Mouse (Mus musculus): ENCODE measurements around the gene Tulp4.

The Tulp4 gene

GRCm38 (mm10) chr17:6106361-6107014 lies at the start of gene Tulp4:
Gene Tulp4 (plus strand): TSS chr17:6106437.
- DNase-seq (ENCODE audit: low spot score) = peak; percentile 84

DNA sequence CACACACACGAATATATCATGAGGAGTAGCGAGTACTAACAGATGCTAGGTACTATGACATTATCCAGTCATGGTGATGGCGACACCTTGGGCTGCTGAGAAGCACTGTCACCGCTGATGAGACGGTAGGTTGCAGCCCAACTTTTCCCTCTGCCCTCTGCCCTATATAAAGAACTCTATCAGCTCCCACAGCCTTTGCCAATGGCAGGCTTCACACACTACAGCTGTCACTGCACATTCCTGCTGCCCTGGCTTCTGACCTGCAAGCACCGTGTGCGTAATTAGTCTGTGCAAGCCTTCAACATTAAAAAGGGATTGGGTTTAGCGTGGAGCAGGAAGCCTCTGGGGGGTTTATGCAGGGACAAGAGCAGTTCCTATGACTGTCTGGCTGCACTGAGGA lies 43.4 kb upstream of the Tulp4 start:
- no peak for DNase-seq (ENCODE audit: low spot score)

DNA sequence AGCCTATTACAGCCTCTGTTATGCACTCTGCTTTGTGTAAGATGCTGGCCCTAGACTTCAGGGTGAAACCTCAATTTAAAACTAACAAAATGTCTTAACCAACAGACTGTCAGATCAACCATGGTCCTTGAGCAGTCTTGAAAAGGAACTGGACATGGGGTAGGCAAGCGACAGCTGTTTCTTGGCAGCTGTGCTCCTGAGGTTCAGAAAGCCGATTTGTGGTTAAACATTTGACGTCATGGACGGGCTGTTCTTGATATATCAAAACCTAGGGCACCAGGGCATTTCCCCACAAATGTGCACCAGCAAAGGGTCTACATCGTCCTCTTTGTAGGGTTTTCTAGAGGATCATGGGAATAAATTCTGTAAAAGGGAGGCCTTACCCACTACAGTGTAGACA lies 42.7 kb upstream of the Tulp4 start:
- DNase-seq (ENCODE audit: low spot score) = no peak

- no peak for DNase-seq (ENCODE audit: low spot score)
Observed at GRCm38 (mm10) chr17:6066021-6066420, 40.2 kb upstream of the Tulp4 start.

GRCm38 (mm10) chr17:6067613-6068012 lies 38.6 kb upstream of the Tulp4 start:
- DNase-seq (ENCODE audit: low spot score) = no peak

DNA sequence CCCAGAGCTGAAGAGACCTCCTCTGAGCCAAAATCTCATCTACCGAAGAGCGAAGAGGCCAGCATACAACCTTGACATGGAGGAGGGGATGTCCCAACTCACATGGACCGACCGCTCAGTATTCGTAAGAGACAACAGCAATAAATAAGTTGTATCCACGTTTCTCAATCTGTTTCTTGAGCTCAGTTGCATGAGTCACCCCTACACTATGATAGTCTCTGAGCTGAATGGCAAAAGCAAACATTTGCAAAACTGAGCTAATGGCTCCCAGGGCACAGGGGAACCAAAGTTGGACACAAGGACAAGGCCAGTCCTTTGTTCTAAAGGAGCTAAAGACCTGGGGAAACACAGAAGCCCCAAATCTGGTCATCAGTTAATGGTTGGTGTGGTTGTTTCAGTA lies 36.4 kb upstream of the Tulp4 start:
- DNase-seq (ENCODE audit: low spot score) = no peak

- DNase-seq (ENCODE audit: low spot score) = no peak
Observed at GRCm38 (mm10) chr17:6073405-6073804, 32.8 kb upstream of the Tulp4 start.

GRCm38 (mm10) chr17:6079287-6080122 lies 26.7 kb upstream of the Tulp4 start, which contains the start of the genes Serac1 and Gtf2h5:
Gene Serac1 (minus strand): TSS chr17:6079741.
Gene Gtf2h5 (plus strand): TSS chr17:6079786.
- peak; percentile 98 for DNase-seq (ENCODE audit: low spot score)

DNA sequence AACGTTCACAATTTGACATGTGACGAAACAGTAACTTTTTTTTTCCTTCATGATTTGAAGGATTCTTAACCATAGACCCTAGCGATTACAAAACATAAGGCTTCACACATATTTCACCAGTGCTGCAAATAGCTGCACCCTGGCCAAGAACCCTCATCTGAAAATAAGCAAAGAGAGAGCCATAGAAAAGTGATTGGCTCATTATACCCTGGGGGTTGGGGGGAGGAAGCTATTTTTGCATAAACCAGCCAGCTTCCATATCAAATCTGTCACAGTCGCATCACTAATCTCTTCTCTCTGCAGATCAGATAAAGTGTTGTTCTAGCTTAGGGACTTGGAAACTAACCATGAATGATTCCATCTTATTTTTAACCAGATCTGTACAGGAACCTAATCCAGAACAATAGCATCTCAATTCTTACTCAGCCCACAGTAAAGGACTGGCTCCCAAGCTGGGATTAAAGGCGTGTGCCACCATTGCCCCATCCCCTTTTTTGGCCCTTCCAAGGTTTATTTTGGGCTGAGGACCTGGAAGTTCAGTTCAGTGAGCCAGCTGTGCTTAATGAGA lies 22.8 kb upstream of the Tulp4 start:
- peak; percentile 38 for DNase-seq (ENCODE audit: low spot score)

DNA sequence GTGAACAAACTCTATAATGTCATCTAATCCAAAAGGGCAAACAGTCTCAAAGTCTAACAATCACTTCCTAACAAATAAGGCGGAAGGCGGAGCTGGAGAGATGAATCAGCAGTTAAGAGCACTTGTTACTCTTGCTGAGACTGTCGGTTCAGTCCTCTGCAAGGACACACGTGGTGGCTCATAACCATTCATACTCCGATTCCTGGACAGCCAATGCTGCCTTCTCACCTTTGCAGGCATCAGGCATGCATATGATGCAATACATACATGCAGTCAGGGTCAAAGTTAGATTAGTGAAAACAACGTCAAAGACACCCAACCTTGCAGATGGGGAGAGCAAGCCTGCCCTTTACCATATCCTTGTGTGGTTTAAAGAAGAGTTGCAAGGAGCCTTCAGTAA lies 14.6 kb upstream of the Tulp4 start:
- DNase-seq (ENCODE audit: low spot score) = no peak

- DNase-seq (ENCODE audit: low spot score) = no peak
Observed at GRCm38 (mm10) chr17:6095579-6095978, 10.7 kb upstream of the Tulp4 start.

DNA sequence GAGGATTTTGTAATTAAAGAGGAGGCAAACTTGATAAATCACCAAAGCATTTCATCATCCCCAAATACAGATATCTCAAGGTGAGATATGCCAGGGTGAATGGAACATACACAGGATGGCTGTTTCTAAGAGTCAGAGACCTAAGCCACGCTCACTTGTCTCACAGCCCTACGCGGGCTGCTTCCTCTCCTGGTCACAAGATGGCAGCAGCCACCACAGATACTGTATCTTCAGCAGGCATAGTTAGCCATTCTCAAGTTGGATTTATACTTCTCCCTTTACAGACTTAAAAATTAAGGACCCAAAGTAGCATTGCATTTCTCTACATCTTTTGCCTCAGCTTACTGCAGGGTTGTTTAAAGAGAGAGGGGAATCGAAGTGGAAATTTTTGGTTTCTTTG lies 8.4 kb upstream of the Tulp4 start:
- DNase-seq (ENCODE audit: low spot score) = peak; percentile 65

DNA sequence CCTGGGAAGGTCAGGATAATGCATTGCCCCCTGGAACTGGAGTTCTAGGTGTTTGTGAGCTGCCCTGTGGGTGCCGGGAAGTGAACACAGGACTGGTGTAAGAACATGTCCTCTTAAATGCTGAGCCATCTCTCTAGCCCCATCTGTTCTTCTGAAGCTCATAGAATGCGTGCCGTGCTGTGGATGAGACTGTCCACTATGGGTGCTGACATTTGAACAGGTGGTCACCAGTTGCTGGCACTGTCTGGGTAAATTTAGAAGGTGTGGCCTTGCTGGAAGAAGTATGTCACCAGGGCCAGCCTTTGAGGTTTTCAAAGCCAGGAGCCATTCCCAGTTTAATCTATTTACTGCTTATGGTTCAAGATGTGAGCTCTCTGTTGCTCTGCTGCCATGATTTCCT lies 4.0 kb upstream of the Tulp4 start:
- DNase-seq (ENCODE audit: low spot score) = no peak

DNA sequence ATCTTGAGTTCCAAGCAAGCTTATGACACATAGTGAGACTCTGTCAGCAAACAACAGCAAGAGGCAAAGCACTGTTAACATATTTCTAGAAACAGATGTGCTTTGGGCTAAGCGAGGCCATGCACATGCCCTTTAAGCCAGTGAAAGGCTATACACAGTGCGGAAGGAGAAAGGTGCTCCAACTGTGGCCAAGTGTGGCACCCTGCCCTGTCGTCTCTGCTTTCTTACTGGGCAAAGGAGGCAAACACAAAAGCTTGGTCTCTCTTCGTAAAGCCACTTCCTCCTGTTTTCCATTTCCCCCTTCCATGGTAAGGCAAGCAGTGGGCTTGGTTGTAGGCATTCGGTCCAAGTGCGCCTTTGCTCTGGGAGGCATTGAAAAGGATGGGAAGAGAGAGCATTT lies 2.7 kb upstream of the Tulp4 start:
- no peak for DNase-seq (ENCODE audit: low spot score)

DNA sequence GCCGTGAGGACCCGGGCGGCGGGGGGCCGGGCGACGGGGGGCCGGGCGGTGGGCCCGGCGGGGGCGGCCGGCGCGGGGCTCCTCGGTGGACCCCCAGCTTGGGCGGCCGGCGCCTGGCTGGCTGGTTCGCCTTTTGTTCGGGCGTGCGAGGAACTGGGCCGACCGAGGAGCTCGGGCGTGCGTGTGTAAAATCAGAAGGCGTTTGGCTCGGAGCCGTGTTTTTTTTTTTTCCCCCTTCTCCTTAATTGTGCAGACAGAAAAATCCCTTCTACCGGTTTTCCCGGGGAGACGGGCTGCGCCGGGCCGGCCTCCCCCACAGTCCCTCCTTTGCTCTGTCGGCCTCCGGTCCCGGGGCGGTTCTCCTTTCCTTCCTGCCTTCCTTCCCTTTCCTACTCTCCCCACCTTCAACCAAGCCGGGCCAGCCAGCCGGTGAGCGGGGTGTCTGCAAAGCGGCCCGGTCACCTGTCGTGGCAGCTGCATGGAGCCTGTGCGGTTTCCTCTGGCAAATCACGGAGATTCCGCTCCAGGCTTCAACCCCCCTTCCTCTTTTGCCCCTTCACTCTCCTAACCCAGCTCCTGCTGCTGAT lies 871 bp downstream of the Tulp4 start:
- DNase-seq (ENCODE audit: low spot score) = peak; percentile 48

- no peak for DNase-seq (ENCODE audit: low spot score)
Observed at GRCm38 (mm10) chr17:6108175-6108574, 1.9 kb downstream of the Tulp4 start.

- DNase-seq (ENCODE audit: low spot score) = no peak
Observed at GRCm38 (mm10) chr17:6110956-6111355, 4.7 kb downstream of the Tulp4 start.

DNA sequence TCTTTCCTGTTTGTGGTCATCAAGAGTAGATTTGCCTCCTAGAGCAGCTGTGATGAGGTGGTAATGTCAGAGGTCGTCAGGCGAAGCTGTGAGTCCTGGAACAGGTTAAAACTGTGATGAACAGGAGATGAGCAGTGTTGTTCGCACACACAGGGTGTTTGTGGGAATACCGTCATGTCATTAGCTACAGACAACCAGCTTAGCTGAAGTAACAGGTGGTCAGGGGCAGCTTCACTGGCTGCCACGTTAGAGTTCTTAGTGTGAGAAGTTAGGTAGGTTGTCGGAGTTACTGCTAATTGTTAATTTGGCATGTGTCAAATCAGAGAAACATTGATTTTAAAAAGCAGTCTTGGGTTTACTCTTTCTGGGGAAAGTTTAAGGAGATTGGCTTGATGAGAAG lies 7.4 kb downstream of the Tulp4 start:
- no peak for DNase-seq (ENCODE audit: low spot score)

GRCm38 (mm10) chr17:6115085-6115484 lies 8.8 kb downstream of the Tulp4 start:
- no peak for DNase-seq (ENCODE audit: low spot score)

- no peak for DNase-seq (ENCODE audit: low spot score)
Observed at GRCm38 (mm10) chr17:6117148-6117725, 11.0 kb downstream of the Tulp4 start.

DNA sequence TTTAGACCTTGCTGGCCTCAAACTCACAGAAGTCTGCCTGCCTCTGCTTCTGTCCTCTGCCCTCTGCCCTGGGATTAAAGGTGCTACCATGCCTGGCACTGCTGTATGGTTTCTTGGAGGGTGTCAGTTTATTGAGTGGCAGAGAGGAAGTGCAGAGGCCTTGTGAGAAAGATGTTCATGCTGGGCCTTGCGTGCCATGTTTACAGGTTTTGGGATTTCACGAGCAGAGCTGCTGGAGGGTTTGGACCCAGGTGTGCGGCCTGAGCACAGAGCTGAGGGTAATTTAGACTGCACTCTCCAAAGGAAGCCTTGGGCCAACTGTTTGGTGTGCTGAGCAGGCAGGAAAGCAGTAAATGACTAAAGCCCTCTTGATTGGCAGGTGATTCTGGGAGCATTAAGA lies 11.7 kb downstream of the Tulp4 start:
- DNase-seq (ENCODE audit: low spot score) = no peak

- DNase-seq (ENCODE audit: low spot score) = peak; percentile 18
Observed at GRCm38 (mm10) chr17:6118861-6119260, 12.6 kb downstream of the Tulp4 start.

All from layer of hippocampus, adult 11-12 months (tissue).